Mouse (Mus musculus): ENCODE measurements around the gene Fhl3. TPM values are rescaled to one million over a fixed set of nuclear protein-coding genes. Genes with fewer than 3 reads are reported as not detected.
"Not testable (repeated sequence)": the region's sequence is repeated elsewhere in the genome, so short reads cannot be mapped to it uniquely, and the experiment has no call there.

The Fhl3 gene
- total RNA-seq, 1 experiment, result 13.7 TPM

DNA sequence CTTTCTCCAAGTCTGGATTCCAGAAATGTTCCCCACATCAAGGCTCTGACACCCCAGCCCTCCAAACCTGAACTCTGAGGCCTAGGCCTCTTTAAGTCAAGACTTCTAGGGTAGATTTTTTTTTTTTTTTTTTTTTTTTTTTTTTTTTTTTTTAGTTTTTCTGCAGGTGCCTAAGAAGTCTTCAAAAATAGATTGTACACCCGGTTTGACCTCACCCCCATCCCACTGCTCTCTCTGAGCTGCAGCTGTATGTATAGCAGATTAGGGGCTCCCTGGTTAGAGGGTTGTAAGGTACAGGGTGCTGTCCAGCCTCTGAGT lies 7.7 kb downstream of the Fhl3 start:
- Histone ChIP-seq H3K4me3 (ENCODE audit: insufficient read depth in 1 of 2, low read depth in 1 of 2, low read length in 2 of 2, poor library complexity in 1 of 2, severe bottlenecking in 1 of 2) (peak overlapping the region in 1 of 2 experiments; percentile 57; a peak in 3 of 4 replicates), H3K4me1 (ENCODE audit: control insufficient read depth in 2 of 2, insufficient read depth in 2 of 2, low read length in 2 of 2, poor library complexity in 1 of 2) (peaks cover 4 to 34% of the 10 kb centered on the region in 2 experiments; a peak in 3 of 4 replicates), H3K27ac (ENCODE audit: insufficient read depth, low read depth, low read length, poor library complexity, severe bottlenecking) (peak overlapping the region; percentile 93), H3K9ac (ENCODE audit: insufficient read depth, low read depth, low read length, poor library complexity, severe bottlenecking) (peak overlapping the region; percentile 80)
- DNase-seq (ENCODE audit: low read depth, low spot score); H3K36me3 ChIP-seq (ENCODE audit: control insufficient read depth, insufficient read depth, low read length, poor library complexity, severe bottlenecking); in situ Hi-C loops (cut with MboI; ENCODE audit: low sequenced_read_pairs in 2 of 2, unreplicated experiment in 2 of 2); H3K9me3 ChIP-seq (ENCODE audit: control insufficient read depth, insufficient read depth, low read depth, low read length): not testable (repeated sequence)
- TF ChIP-seq ZNF384 (IDR thresholded peaks at IDR 0.05; ENCODE audit: low read depth, low read length), result peak; percentile 81; the same call in 1 of the 2 replicates

DNA sequence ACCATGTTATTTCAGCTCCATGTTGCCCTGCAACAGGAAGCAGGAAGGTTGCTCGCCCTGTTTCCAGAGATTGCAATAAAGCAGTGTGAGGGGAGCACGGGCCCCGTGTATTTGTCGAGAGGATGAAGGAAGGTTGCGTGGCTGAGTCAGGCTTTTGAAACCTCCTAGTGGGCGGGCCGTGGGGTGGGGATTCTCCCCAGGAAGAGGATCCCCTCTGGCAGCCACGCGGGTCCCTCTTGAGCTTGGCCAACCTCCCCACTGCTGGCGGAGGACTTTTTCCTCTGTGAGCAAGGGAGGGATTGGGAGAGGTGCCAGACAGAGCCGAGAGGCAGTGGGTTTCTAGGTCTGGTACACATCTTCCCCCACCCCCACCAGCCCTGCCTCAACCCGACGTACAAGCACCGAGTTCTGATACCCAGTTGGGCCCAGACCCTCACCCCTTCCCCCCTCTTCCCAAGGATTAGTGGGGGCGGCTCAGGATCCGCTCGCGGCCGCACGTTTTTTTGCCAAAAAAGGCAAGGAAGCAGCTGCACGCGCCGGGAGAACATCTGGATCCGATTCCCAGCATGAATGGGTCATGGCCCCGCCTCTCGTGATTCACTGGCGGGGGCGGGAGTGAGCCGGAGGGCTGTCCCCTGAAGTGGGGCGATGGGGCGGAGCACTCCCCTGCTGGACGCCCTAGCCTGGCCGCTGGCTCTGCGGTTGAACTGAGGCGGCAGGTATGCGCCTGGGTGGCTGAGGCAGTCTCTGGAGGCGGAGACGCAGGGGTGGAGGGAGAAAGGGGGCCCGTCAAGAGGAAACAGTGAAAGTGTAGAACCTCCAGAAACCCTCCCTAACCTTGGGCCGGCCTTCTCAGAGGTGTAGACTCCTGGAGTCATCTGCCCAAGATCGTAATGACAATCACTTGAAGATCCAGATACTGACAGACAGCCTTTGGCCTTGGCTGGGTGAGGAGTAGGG lies 8.3 kb downstream of the Fhl3 start:
- Histone ChIP-seq H3K4me3 (ENCODE audit: insufficient read depth in 1 of 2, low read depth in 1 of 2, low read length in 2 of 2, poor library complexity in 1 of 2, severe bottlenecking in 1 of 2) (peak overlapping the region; percentile 57 to 62), H3K36me3 (ENCODE audit: control insufficient read depth, insufficient read depth, low read length, poor library complexity, severe bottlenecking) (peaks cover 4% of the 10 kb centered on the region; the same call in 1 of the 2 replicates), H3K9me3 (ENCODE audit: control insufficient read depth, insufficient read depth, low read depth, low read length) (no peaks in the 10 kb centered on the region), H3K4me1 (ENCODE audit: control insufficient read depth in 2 of 2, insufficient read depth in 2 of 2, low read length in 2 of 2, poor library complexity in 1 of 2) (peaks cover 2 to 27% of the 10 kb centered on the region in 2 experiments; a peak in 3 of 4 replicates), H3K9ac (ENCODE audit: insufficient read depth, low read depth, low read length, poor library complexity, severe bottlenecking) (peak overlapping the region; percentile 80), H3K27ac (ENCODE audit: insufficient read depth, low read depth, low read length, poor library complexity, severe bottlenecking) (peak overlapping the region; percentile 93)
- DNase-seq (ENCODE audit: low read depth, low spot score), result peak; percentile 83
- in situ Hi-C loops (cut with MboI; ENCODE audit: low sequenced_read_pairs in 2 of 2, unreplicated experiment in 2 of 2), result no loop called here
- TF ChIP-seq ZC3H11A (IDR thresholded peaks at IDR 0.05; ENCODE audit: borderline replicate concordance, low read depth, low read length) (no peak), CHD2 (IDR thresholded peaks at IDR 0.05; ENCODE audit: low read depth, low read length) (0 out of 2 replicates have a peak, but pooled peaks have one; percentile 7), ZNF384 (IDR thresholded peaks at IDR 0.05; ENCODE audit: low read depth, low read length) (peak; percentile 50; the same call in 1 of the 2 replicates), HCFC1 (IDR thresholded peaks at IDR 0.05; ENCODE audit: borderline replicate concordance, insufficient read depth, low read length) (no peak), MAFK (IDR thresholded peaks at IDR 0.05; ENCODE audit: insufficient read depth, low read depth, low read length) (no peak)

DNA sequence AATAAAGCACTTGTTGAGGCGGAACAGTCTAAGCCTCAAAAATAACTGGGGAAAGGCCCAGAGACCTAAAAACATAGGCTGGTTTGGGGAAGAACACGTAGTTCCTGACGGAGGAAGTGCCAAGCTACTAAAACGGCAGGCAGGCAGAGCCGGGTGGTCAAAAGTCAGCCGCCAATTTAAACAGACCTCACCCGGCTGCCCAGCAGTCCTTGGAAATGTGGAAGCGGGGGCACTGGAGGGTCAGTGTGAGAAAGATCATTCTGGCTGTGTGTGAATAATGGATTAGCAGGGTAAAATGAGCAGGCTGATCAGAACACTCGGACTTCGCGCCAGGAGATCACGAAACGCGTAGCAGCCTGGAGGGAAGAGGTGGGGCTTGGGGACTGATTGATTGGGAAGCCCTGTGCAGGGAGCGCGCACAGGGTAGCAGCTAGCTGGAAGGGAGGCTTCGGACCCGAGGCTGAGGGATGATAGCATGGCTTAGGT lies 9.5 kb downstream of the Fhl3 start:
- H3K4me1 ChIP-seq (ENCODE audit: control insufficient read depth in 2 of 2, insufficient read depth in 2 of 2, low read length in 2 of 2, poor library complexity in 1 of 2), result peaks cover 2 to 20% of the 10 kb centered on the region in 2 experiments; a peak in 3 of 4 replicates
- DNase-seq (ENCODE audit: low read depth, low spot score), result no peak
- H3K9me3 ChIP-seq (ENCODE audit: control insufficient read depth, insufficient read depth, low read depth, low read length), result no peaks in the 10 kb centered on the region
- 0 out of 2 replicates have a peak overlapping the region, but pooled peaks have one; percentile 30 for H3K27ac ChIP-seq (ENCODE audit: insufficient read depth, low read depth, low read length, poor library complexity, severe bottlenecking)
- peaks cover 4% of the 10 kb centered on the region; the same call in 1 of the 2 replicates for H3K36me3 ChIP-seq (ENCODE audit: control insufficient read depth, insufficient read depth, low read length, poor library complexity, severe bottlenecking)
- peak overlapping the region; percentile 34 to 51 for H3K4me3 ChIP-seq (ENCODE audit: insufficient read depth in 1 of 2, low read depth in 1 of 2, low read length in 2 of 2, poor library complexity in 1 of 2, severe bottlenecking in 1 of 2)
- peak overlapping the region; percentile 72 for H3K9ac ChIP-seq (ENCODE audit: insufficient read depth, low read depth, low read length, poor library complexity, severe bottlenecking)
- in situ Hi-C loops (cut with MboI; ENCODE audit: low sequenced_read_pairs in 2 of 2, unreplicated experiment in 2 of 2), result no loop called here
- TF ChIP-seq HCFC1 (IDR thresholded peaks at IDR 0.05; ENCODE audit: borderline replicate concordance, insufficient read depth, low read length) (no peak), ZNF384 (IDR thresholded peaks at IDR 0.05; ENCODE audit: low read depth, low read length) (no peak), ZC3H11A (IDR thresholded peaks at IDR 0.05; ENCODE audit: borderline replicate concordance, low read depth, low read length) (no peak), CHD2 (IDR thresholded peaks at IDR 0.05; ENCODE audit: low read depth, low read length) (no peak), MAFK (IDR thresholded peaks at IDR 0.05; ENCODE audit: insufficient read depth, low read depth, low read length) (no peak)

DNA sequence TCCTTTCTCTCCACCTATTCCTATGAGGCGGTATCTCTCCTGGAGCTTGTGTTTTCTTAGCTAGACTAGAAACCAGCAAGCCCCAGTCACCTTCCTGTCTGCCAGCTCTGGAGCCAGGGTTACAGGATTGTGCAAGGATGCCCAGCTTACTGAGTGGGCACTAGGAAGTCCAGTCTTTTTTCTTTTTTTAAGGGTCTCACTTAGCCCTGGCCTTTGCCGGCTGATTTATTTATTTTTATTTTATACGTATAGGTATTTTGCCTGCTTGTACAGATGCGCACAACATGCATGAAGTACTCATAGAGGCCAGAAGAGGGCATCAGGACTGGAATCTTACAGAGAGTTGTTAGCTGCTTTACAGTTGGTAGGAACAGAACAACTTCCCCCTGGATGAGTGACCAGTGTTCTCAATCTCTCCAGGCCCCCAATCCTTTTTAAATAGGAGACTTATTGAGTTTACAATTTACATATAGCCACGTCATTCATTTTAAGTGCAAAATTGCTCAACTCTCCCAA lies 10.3 kb downstream of the Fhl3 start:
- peaks cover 3 to 15% of the 10 kb centered on the region in 2 experiments; a peak in 1 of 4 replicates for H3K4me1 ChIP-seq (ENCODE audit: control insufficient read depth in 2 of 2, insufficient read depth in 2 of 2, low read length in 2 of 2, poor library complexity in 1 of 2)
- H3K9me3 ChIP-seq (ENCODE audit: control insufficient read depth, insufficient read depth, low read depth, low read length), result no peaks in the 10 kb centered on the region
- TF ChIP-seq MAFK (IDR thresholded peaks at IDR 0.05; ENCODE audit: insufficient read depth, low read depth, low read length) (no peak), ZNF384 (IDR thresholded peaks at IDR 0.05; ENCODE audit: low read depth, low read length) (no peak), CHD2 (IDR thresholded peaks at IDR 0.05; ENCODE audit: low read depth, low read length) (no peak), ZC3H11A (IDR thresholded peaks at IDR 0.05; ENCODE audit: borderline replicate concordance, low read depth, low read length) (no peak), HCFC1 (IDR thresholded peaks at IDR 0.05; ENCODE audit: borderline replicate concordance, insufficient read depth, low read length) (no peak)
- no peak overlapping the region for H3K27ac ChIP-seq (ENCODE audit: insufficient read depth, low read depth, low read length, poor library complexity, severe bottlenecking)
- no peak for DNase-seq (ENCODE audit: low read depth, low spot score)
- in situ Hi-C loops (cut with MboI; ENCODE audit: low sequenced_read_pairs in 2 of 2, unreplicated experiment in 2 of 2), result no loop called here
- no peak overlapping the region for H3K4me3 ChIP-seq (ENCODE audit: insufficient read depth in 1 of 2, low read depth in 1 of 2, low read length in 2 of 2, poor library complexity in 1 of 2, severe bottlenecking in 1 of 2)
- peaks cover 5% of the 10 kb centered on the region; the same call in 1 of the 2 replicates for H3K36me3 ChIP-seq (ENCODE audit: control insufficient read depth, insufficient read depth, low read length, poor library complexity, severe bottlenecking)
- H3K9ac ChIP-seq (ENCODE audit: insufficient read depth, low read depth, low read length, poor library complexity, severe bottlenecking), result no peak overlapping the region
